Mouse (Mus musculus) T-helper 2 cell (primary cell): ENCODE measurements at regions not wholly inside any gene's neighbourhood (a gene's known extent, or its start where the extent isn't known, plus 50 kb on each side); places are given as distances from the start of the nearest gene placed in this dataset.

Source experiments
- in situ Hi-C: fragments of 300-600 bp; cut with MboI, MseI; formaldehyde crosslinking; loops from one replicate; pipeline ENCODE4 v1.15.1; 2025; ENCODE audit warnings: high pct_unique_total_duplicates

DNA sequence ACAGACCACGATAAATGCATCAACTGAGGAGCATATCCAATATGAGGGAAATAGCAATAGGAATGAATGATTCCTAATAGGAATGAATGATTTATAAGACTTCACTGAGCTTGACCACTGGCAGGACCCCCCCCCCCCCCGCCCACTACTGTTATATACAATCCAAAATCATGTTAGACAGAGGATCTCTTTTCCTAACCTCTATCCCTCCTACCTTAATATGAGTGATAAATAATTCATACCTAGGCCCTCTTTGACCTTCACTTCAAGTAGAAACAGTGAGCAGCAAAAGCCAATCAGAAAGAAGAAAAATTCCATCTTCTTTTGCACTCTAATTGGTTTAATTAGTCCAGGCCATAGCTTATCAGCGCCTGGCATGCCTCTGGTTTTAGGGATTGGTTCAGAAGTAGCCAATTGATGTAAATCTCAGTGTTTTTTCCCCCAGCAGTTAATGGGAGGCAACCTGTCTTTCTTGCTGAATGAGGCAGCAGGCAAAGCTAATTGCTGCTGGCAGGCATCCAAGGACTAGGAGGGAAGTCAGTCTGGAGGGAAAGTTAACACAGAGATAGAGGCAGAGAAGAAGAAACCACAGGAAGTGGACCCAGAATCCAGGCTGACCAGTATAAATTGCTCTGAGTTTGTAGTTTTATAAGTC, 136.7 kb upstream of the Cxxc4 start:
- in situ Hi-C loops, result no loop called here

DNA sequence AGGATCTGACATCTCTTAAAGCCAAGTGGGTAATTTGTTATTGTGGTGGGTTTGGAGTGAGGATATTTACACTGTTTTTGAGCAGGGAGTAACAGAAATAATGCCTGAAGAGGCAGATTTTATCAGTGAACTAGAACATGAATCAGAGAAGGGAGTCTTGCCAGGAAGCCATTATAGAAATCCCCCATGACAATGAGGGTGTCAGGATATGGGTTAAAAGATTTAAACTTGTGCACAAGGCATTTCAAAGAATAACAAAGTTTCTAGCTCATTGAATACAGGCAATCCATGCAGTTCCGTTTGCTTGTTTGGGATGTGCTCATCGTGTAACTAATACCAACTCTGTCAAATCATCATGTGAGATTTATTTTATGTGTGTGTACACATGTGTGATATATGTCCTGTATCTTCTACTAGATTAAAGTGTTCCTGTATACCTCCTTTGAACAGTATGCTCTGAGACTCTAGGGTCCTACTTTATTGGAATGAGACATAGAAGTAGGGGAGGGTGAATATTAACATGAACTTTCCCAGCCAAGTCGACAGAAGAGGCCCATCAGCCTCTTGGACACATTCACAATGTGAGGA, 134.0 kb upstream of the Cxxc4 start:
- in situ Hi-C loops, result no loop called here

DNA sequence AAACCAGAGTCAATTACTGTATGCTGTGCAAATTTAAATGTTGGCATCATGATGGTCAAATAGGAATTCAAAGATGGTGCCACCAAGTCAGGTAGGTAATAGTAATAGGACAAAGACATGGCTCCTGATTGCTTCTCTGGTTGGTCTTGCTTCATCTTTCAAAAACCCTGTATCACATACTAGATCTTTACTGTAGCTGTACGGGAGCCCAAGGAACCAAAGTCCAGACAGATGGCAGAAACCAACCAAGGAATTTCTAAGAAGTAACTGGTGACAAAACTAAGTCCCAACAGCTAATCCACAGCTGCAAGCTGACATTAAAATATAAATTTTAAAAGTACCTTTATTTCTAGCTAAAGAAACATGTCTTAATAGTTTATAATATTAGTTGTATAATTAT, 131.7 kb upstream of the Cxxc4 start:
- in situ Hi-C loops, result no loop called here

DNA sequence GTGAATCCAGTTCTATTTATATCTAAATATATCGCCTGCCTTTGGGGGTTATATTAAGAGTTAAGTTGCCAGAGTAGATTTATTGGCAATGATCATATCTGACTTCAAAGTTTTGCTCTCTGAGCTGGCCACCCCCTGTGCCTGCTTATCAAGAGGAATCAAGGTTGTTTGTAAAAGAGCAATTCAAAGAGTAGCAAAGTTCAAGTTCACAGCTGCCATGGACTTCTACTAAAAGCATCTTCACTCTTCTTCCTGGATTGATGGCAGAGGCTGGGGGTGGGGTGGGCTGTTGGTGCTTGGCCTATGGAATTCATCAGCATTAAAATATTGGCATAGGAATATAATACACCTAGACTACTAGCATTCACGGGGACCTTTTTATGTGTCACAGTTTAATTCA, 131.2 kb upstream of the Cxxc4 start:
- in situ Hi-C loops, result no loop called here

DNA sequence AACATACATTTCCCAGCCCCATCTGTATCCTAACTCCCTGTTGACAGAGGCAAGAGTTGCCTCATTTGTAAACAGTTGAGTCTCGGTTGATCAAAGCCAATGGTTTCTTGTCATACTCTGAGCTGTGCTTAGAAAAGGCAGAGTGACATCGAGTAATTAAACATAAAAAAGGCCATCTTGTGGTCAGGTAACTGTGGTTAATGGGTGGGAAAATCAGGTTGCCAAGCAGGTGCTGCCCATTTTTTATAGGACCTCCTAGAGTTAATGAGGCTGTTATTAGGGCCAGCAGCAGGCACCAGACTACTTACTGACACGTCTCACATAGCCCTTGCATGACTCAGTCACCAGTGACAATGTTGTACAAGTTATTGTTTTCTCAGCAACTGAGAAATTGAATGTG, 130.7 kb upstream of the Cxxc4 start:
- in situ Hi-C loops, result no loop called here

DNA sequence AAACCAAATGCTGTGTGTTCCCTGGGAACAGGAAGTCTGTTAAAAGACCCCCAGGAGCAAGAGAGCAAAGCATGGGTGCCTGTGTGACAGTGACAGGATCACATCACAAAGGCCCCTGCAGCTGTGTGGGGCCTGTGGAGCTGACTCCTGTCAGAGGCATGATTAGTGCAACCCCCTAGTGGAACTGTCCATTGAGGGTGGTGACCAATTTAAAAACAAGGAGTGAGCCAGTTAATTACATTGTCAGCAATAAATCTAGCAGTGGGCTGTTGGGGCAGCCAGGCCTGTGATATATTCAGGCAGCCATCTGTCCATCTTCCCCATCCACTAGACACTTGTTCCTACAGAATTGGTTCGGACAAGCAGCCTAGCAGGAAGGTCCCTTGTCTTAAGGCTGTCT, 121.8 kb upstream of the Cxxc4 start:
- in situ Hi-C loops, result no loop called here

DNA sequence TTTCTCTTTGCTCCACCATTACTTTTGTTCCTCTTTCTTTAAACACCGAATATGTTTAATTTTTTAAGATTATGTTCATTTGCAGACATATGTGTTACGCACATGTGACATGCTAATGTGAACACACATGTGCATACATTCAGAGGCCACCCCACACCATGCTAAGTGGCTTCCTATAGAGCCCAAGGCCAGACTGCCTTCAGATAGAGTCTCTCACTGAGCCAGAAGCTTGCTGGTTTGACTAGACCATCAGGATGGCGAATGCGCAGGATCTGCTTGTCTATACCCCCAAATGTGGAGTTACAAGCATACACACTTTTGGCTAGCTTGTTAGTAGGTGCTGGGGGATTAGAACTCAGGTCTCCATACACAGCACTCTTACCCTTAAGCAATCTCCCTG, 121.3 kb upstream of the Cxxc4 start:
- in situ Hi-C loops, result no loop called here

DNA sequence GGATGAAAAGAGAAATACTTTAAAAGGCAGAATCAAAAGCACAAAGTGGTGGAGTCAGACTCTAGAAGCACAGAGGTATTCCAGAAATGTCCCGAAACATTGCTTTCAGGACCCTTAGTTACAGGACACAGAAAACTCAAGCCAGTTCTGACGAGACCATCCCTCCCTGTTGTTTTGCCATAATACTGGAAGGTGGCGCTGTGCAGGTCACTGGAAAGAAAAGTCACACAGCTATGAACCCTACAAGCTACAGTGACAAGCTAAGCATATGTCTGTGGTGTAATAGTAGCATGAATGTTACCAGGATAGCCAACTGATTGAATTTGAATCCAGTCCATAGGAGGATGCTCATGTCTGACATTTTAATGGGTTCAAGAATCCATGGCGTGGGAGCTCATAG, 117.4 kb upstream of the Cxxc4 start:
- in situ Hi-C loops, result no loop called here

DNA sequence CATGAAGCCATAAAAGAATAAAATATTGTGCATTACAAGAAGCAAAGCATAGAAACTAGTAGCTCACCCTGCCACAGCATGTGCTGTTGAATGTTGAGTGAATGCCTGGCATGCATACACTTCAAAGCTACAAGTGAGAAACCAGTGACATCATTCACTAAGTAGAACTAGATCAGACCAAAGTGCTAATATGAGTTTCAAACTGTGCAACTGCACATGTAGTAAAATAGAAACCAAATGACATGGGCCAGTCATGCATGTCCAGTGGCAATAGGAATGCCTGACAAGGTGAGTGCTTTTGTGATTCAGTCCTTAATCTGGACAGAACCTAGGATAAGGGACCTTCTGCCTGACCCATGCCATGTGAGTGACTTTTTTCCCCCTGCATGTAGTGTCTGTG, 111.3 kb upstream of the Cxxc4 start:
- in situ Hi-C loops, result no loop called here

DNA sequence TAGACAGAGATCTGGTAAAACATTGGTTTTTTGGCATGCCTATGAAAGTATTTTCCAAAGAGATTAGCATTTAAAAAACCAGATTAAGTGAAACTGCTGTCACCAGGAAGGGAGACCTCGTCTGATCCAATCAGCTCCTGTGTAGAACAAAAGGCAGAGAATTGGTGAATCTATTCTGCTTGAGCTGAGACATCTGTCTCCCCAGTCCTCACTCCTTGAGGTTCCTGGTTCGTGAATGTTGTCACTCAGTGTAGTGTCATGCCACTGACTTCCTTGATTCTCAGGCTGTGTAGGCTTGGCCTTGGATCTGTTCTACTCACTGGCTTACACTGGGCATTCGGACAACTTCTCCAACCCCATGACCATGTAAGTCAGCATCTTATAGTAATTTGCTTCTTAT, 105.9 kb upstream of the Cxxc4 start:
- in situ Hi-C loops, result no loop called here

DNA sequence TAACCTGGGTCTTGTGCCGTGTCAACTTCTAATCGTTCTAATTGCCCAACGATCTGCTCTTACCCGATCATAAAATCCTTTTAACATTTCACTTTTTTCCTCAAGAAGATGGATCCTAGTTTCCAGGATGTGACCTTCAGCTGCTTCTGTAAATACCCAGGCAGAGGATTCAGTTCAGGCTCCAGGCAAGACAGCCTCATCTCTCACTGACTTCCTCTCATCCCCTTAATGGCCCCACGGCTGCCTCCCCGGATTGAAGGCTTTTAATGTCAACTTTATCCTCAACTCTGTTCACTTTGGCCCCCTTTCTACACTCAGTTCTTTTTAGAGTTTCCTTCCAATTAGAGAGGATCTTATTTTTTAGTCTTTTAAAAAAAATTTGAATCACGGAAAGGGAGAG, 91.0 kb upstream of the Cxxc4 start:
- in situ Hi-C loops, result no loop called here

DNA sequence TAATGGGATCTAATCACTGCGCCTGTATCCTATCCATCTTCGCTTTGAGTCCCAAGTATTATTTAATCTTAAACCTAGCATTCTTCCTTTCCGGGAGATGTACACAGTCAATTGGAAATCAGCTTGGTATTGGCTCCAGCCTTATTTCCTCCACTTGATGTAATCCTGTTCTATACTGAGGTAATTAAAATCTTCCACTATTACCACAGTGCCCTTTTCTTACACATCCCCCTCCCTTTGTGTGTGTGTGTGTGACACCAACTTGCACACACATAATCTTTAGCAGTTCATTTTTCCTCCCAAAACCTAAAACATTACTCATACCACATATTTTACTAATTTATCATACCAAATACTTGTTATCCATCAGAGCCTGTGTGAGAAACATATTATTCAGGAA, 90.3 kb upstream of the Cxxc4 start:
- in situ Hi-C loops, result no loop called here

DNA sequence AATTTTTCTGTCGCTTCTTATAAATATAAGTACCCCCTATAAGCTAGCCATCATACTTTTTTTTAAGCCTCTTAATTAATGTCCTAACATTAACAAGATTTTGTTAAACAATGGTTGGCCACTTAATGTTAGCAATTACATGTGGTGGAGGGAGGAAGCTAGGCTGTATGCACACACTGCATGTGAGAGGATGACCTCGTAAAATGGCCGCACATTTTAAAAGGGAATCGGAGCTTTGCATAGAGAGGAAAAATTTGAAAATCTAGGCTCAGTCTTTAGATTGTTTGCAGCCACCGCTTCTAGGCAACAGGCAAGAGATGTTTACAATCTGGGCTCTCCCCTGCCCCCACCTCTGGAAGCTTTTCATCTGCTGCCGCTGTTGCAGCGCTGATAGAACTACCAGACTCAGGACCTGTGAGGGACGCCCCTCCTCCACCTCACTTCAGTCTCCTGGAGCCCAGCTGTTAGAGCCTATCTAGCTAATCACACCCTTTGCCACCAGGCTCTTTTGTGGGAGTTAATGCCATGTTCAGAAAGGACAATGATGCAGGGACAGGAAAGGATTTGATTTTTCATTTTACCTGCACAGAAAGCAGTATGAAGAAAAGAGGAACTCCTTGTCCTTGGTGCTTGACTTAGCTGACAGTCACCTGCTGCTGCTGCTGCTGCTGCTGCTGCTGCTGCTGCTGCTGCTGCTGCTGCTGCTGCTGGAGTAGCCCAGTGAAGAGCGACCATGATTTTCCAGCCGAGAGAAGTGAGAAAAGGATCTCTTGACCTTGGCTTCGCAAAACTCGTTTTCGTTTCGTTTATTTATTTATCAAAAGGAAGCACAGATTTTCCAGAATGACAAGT, 89.7 kb upstream of the Cxxc4 start:
- in situ Hi-C loops, result no loop called here

DNA sequence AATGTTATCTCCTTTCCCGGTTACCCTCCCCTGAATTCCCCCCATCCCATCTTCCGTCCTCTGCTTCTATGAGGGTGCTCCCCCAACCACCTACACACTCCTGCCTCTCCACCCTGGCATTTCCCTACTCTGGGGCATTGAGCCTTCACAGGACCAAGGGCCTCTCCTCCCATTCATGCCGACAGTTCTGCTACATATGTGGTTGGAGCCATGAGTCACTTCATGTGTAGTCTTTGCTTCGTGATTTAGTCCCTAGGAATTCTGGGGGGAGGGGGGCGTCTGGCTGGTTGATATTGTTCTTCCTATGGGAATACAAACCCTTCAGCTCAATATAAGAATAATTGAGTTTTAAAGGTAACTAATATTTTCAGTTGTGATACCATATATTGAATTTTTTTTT, 74.0 kb upstream of the Cxxc4 start:
- in situ Hi-C loops, result no loop called here

DNA sequence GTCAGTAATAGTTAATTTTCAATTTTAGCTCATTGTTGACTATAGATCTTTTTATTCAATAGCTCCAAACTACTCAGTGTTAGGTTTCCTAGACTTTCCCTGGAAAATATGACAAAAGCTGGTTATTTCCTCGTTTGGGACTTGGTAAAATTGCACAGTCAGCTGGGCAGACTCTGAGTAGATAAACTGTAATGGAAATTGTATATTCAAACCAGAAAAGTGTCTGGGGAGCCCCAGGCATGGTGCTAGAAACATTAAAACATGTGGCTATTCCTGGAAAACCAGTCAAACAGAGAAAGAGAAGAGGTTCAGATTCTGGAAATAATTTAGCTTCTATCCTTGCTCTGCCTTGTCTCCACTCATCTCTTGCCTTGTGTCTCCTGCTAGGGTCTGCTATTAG, 66.4 kb upstream of the Cxxc4 start:
- in situ Hi-C loops, result no loop called here

DNA sequence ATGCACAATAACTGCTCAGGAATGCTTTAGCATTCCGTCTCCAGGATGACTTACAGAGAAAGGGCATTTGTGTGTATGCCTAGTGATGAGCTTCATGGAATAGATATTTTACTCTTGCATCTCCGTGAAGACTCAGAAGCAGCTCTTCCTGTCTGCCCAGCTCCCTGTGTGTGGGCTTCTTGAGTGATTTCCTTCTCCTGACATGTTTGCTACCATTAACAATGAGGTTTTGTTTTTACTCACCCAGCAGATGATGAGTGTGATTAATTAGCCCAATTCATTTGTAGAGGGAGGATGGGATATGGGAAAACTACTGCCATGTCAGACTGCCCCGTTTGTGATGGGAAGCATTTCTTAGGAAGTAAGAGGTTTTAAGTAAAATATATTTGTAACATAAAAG, 63.9 kb upstream of the Cxxc4 start:
- in situ Hi-C loops, result no loop called here

DNA sequence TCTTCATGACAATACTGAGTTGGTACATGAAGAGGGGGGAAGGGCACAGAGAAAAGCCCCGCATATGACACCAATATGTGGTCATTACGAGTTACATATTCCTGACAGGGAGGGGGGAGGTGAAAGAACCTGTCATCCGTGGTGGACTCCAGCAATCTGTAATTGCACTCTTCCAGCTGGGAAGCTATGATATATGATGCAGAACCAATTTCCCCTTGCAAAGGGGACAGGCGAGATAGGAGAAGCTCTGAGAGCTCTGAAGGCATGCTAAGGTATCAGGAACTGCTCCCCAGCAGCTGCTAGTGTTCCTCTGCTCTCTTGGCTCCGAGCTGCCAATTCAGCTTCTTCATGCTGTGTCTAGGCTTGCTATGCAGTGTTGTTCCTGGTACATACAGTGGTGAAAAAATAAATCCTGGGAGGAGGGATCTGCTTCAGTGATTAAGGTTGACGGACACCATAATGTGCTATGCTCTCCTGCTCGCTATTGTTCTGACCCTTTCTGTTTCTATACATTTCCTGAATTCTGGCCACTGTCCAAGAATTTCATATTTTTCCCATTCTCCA, 57.7 kb upstream of the Cxxc4 start:
- in situ Hi-C loops, result no loop called here

DNA sequence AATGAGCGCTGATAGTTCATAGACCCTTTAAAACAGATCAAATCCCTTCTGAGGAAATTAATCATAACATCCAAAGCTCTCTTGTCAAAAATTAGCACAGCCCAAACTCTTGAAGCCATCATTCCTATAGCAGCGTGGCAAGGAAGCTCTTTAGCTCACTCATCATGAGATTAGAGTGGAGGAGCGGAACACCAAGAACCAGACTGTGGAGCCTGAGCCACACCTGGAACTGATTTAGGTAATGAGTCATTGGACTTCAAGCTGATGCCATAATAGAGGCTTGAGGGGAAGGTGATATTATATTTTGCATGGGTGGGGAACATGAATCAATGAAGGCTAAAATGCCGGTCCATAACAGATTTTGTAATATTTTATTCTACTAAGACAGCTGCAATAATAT, 52.2 kb upstream of the Cxxc4 start:
- in situ Hi-C loops, result no loop called here
